Mouse (Mus musculus) G1E (cell line): Measurements from ENCODE around the gene Plb1. TPM values are rescaled to one million over a fixed set of nuclear protein-coding genes. Genes with fewer than 3 reads are reported as not detected.
A peak's percentile ranks its signal among the peaks of the same experiment; 100 is the strongest.

Source experiments
- ATAC-seq: 2 replicates; pipeline ENCODE4 v1.8.0; 2016; ENCODE audit warnings: mild to moderate bottlenecking; ENCODE audit not compliant: insufficient number of reproducible peaks, poor library complexity, low FRiP score, severe bottlenecking; ENCODE audit errors: extremely low read depth
- DNase-seq: peaks from one replicate; pipeline ENCODE4 v3.0.0; 2012; ENCODE audit warnings: low spot score
- H3K27me3 ChIP-seq: 2 replicates; pipeline ENCODE4 v1.6.1; 2012; ENCODE audit warnings: mild to moderate bottlenecking, low read length, inconsistent platforms; ENCODE audit not compliant: insufficient read depth
- H3K36me3 ChIP-seq: replicated peaks from 2 replicates; pipeline ENCODE3; 2012; ENCODE audit warnings: mild to moderate bottlenecking, inconsistent platforms
- H3K4me1 ChIP-seq: 2 replicates; pipeline ENCODE4 v1.6.1; 2012; ENCODE audit warnings: low read depth, low read length, inconsistent platforms, mixed read lengths; ENCODE audit not compliant: insufficient read depth
- H3K4me3 ChIP-seq: 2 replicates; pipeline ENCODE4 v1.5.1; 2012; ENCODE audit warnings: low read depth, mild to moderate bottlenecking, inconsistent platforms, low read length, moderate library complexity, mixed read lengths
- H3K9me3 ChIP-seq: replicated peaks from 2 replicates; pipeline ENCODE4 v1.6.1; 2012; ENCODE audit warnings: inconsistent platforms
- CTCF ChIP-seq: IDR thresholded peaks from 2 replicates; pipeline ENCODE4 v1.5.1; 2012; ENCODE audit warnings: low read depth, low read length, inconsistent platforms, mixed read lengths
- GATA1 ChIP-seq: IDR thresholded peaks from 2 replicates; pipeline ENCODE4 v1.6.1; 2012; ENCODE audit warnings: borderline replicate concordance, low read length, inconsistent platforms, mixed read lengths
- GATA2 ChIP-seq: IDR thresholded peaks from 2 replicates; pipeline ENCODE4 v1.6.1; 2012; ENCODE audit warnings: low read depth, low read length, inconsistent platforms, borderline replicate concordance
- POLR2AphosphoS5 ChIP-seq: IDR thresholded peaks from 2 replicates; pipeline ENCODE4 v1.6.1; 2012; ENCODE audit warnings: low read depth, low read length, inconsistent platforms; ENCODE audit not compliant: insufficient replicate concordance
- TAL1 ChIP-seq: conservative IDR thresholded peaks from 2 replicates; pipeline ENCODE4 v1.6.1; 2012; ENCODE audit warnings: low read depth, low read length, inconsistent platforms, mixed read lengths
- polyA plus RNA-seq: library from polyadenylated mRNA; stranded (reverse); fragments of >175 nt; gene quantifications from 2 replicates; pipeline ENCODE4 v1.2.3, GENCODE M21; 2012
- total RNA-seq, 2 experiments: library from RNA; stranded (forward) in 1 of 2; stranded (reverse) in 1 of 2; fragments of 200-1000 nt in 1 of 2; fragments of >200 nt in 1 of 2; fragmentation: Nextera tagmentation in 1 of 2; gene quantifications; 2 replicates each; pipeline ENCODE4 v1.2.3; 2014 to 2017

Plb1 gene
- total and polyA plus RNA-seq, 3 experiments: 0.27 TPM; not detected in 2

DNA sequence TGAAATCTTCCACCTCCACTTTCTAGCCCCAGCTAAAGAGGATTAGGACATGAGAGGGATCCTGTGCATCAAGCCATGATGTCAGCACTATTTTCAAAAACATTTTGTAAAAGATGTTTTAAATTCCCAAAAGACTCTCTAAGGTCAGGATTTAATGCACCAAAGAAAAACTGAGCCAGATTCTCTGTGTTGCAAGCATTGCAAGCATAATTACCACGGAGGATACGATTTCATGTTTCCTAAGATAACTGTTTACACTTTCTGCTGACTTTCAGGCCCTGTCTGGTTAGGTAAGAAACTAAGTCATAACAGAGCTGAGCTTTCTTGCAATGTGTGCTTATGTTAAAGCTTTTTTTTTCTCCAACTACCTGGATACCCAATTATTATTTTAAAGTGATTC lies 21.5 kb upstream of the Plb1 start:
- ATAC-seq: no peak
- Histone ChIP-seq H3K9me3 (no peaks in the 10 kb centered on the region), H3K36me3 (no peaks in the 10 kb centered on the region), H3K4me3 (no peak overlapping the region), H3K4me1 (no peaks in the 10 kb centered on the region), H3K27me3 (peaks cover 12% of the 10 kb centered on the region)
- TF ChIP-seq GATA2: no peak
- TF ChIP-seq CTCF: no peak
- TF ChIP-seq POLR2AphosphoS5: no peak
- no peak for DNase-seq

DNA sequence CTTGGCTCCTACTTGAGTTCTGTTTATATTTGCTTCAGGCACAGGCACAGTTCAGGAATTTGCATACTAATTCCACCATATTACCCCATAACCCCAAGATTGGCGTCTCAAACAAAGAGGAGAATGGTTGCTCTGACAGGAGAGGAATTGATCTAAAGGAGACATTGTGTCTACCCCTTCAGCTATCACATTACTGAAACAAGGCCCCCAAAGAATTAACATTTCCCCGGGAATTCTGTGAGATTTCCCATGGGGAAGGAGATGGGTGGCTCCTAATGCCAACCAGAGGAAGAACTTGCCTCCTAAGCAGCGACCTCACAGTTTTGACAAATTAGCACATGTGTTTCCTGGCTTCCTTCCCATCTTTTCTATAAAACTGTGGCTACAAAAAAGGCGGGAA lies 18.8 kb upstream of the Plb1 start:
- no peaks in the 10 kb centered on the region for H3K9me3 ChIP-seq
- no peak for ATAC-seq

DNA sequence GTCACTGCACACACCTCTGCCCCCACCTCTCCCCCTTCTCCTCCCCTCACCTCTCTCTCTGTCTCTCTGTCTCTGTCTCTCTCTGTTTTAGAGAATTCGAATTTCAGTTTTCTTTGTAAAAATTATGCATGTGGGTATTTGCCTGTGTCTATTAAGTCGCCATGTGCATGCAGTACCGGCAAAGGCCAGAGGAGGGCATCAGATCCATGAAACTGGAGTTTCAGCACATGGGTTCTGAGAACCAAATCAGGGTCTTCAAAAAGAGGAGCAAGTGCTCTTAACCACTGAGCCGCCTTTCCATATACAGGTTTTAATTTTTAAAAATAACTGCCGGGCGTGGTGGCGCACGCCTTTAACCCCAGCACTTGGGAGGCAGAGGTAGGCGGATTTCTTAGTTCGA lies 17.0 kb upstream of the Plb1 start:
- TF ChIP-seq TAL1 (no peak), CTCF (peak; percentile 29; the same call in 1 of the 2 replicates), GATA1 (no peak), POLR2AphosphoS5 (no peak), GATA2 (no peak)

More for the DNA sequence above, 18.8 kb upstream of the Plb1 start:
- TF ChIP-seq POLR2AphosphoS5: no peak
- TF ChIP-seq GATA2: no peak
- TF ChIP-seq TAL1: no peak
- Histone ChIP-seq H3K4me3 (no peak overlapping the region), H3K4me1 (no peaks in the 10 kb centered on the region), H3K36me3 (no peaks in the 10 kb centered on the region), H3K27me3 (peaks cover 14% of the 10 kb centered on the region)
- no peak for DNase-seq

DNA sequence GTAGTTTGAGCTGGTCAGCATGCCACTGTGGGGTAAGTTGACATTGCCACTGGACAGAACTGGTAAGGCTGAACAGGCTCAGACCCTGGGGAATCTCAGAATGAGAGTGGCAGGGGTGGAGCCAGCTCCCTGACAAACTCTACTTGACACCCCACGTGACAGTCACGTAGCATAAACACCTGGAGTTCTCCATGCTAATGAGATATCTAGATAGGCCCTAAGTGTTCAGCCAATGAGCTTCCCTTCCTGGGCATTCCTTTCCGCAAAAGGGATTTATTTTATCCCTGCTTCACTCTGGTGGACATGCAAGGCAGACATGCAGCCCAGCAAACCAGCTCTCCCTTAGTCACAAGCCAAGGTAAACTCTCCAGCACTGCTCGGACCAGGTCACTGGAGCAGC lies 16.0 kb upstream of the Plb1 start:
- no peaks in the 10 kb centered on the region for H3K36me3 ChIP-seq
- no peaks in the 10 kb centered on the region for H3K9me3 ChIP-seq
- peaks cover 10% of the 10 kb centered on the region for H3K27me3 ChIP-seq
- TF ChIP-seq POLR2AphosphoS5 (no peak), GATA2 (no peak), CTCF (no peak)
- ATAC-seq (no peak), DNase-seq (no peak)
- no peaks in the 10 kb centered on the region for H3K4me1 ChIP-seq
- no peak overlapping the region for H3K4me3 ChIP-seq

More for the DNA sequence above, 17.0 kb upstream of the Plb1 start:
- Histone ChIP-seq H3K4me3 (no peak overlapping the region), H3K9me3 (no peaks in the 10 kb centered on the region), H3K36me3 (no peaks in the 10 kb centered on the region), H3K4me1 (no peaks in the 10 kb centered on the region), H3K27me3 (peaks cover 14% of the 10 kb centered on the region)
- ATAC-seq: no peak
- DNase-seq: no peak

DNA sequence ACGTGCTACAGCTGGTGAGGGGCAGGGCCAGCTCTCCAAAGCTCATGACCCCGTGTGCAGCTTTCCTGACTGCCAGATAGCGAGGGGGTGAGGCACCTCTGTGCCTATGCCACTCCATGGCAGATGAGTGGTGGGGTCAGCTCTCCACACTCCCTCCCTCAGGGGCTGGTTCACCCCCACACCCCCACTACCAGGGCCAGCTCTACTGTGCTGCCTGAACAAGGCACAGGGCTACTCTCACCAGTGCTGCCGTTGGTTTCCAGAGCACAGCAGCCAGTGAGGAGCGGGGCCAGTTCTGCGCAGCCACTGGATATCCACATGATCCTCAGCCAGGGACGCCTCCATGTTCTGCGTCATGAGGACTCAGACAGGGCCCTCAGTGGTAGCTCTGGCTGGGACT lies 15.0 kb upstream of the Plb1 start:
- DNase-seq (no peak), ATAC-seq (no peak)
- no peaks in the 10 kb centered on the region for H3K4me1 ChIP-seq
- H3K36me3 ChIP-seq: no peaks in the 10 kb centered on the region
- H3K4me3 ChIP-seq: no peak overlapping the region
- peaks cover 7% of the 10 kb centered on the region; the same call in 1 of the 2 replicates for H3K27me3 ChIP-seq
- TF ChIP-seq GATA2 (no peak), TAL1 (no peak), POLR2AphosphoS5 (no peak), CTCF (no peak), GATA1 (no peak)
- no peaks in the 10 kb centered on the region for H3K9me3 ChIP-seq

DNA sequence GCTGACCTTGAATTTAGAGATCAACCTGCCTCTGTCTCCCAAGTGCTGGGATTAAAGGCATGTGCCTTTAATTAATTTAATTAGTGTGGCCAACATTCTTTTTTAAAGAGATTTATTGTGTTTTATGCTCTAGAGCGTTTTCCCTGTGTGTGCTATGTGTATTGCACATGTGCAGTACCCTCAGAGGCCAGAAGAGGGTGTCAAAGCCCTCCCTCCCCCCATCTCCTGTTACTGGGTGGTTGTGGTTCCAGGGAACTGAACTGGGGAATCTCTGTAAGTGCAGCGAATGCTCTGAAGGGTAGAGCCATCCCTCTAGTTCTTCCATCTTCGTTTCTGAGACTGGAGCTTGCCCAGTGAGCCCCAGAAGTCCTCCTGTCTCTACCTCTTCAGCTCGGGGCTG lies 2.1 kb upstream of the Plb1 start:
- Histone ChIP-seq H3K4me1 (no peaks in the 10 kb centered on the region), H3K4me3 (no peak overlapping the region), H3K36me3 (no peaks in the 10 kb centered on the region), H3K9me3 (no peaks in the 10 kb centered on the region), H3K27me3 (peaks cover 21% of the 10 kb centered on the region)
- peak; percentile 65 for TF ChIP-seq CTCF
- TF ChIP-seq GATA1: no peak
- TF ChIP-seq TAL1: no peak
- TF ChIP-seq POLR2AphosphoS5: no peak
- no peak for TF ChIP-seq GATA2
- DNase-seq (peak; percentile 15), ATAC-seq (no peak)

DNA sequence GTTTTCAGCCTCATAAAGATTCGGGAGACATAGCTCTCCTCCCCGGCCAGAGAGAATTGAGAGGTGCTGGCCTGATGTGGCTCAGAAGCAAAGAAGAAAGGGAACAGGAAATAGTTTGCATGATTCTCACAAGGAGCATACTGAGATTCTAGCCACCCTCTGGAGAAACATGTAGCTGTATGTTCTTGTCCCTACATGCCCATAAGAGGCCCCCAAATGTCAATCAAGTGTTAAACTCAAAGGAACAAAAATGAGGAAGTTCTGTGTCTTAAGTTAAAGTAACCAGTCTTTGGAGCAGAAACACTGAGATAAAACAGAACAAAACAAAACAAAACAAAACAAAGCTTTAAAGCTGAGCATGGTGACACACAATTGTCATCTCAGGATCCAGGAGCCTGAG lies 6.8 kb downstream of the Plb1 start:
- Histone ChIP-seq H3K4me3 (no peak overlapping the region), H3K36me3 (no peaks in the 10 kb centered on the region), H3K4me1 (peaks cover 7% of the 10 kb centered on the region; the same call in 1 of the 2 replicates), H3K9me3 (no peaks in the 10 kb centered on the region), H3K27me3 (peaks cover 11% of the 10 kb centered on the region)
- DNase-seq (peak; percentile 6), ATAC-seq (no peak)
- TF ChIP-seq GATA2 (no peak), GATA1 (no peak), CTCF (no peak), TAL1 (no peak), POLR2AphosphoS5 (no peak)
